Comparison of ENCODE assay signal across 10 mouse cellular contexts in genomic region chr9:45850528-45851155, GRCm38 (mm10). TPM values are rescaled to one million over a fixed set of nuclear protein-coding genes. Genes with fewer than 3 reads are reported as not detected.
DNase-seq lines count a peak whose midpoint lies in the region; ATAC-seq and TF ChIP-seq lines count a peak whose summit lies in the region.
"Had no signal": no experiment of that assay in that cellular context is flagged by ENCODE, and none has a peak within 500 bp of the region (broad histone marks: within the 10 kb centered on the region; RNA-seq: fewer than 3 reads in every experiment).

No protein-coding gene starts in this region.

- H3K27me3 ChIP-seq in liver, adult 2 months (ENCODE audit: control insufficient read depth, insufficient read depth, low read length) = no peaks in the 10 kb centered on the region
- H3K27me3 ChIP-seq in intestine, postnatal 0 days (replicated peaks; ENCODE audit: control insufficient read depth, insufficient read depth, low read length) = no peaks in the 10 kb centered on the region
- no peaks in the 10 kb centered on the region for H3K27me3 ChIP-seq in midbrain, postnatal 0 days (ENCODE audit: insufficient read depth, low read length)

- H3K27ac ChIP-seq in liver, adult 2 months (replicated peaks; ENCODE audit: insufficient read depth, low read depth, low read length) = peak overlapping the region; percentile 85
- H3K27ac ChIP-seq in intestine, postnatal 0 days (ENCODE audit: low read depth, low read length) = peak overlapping the region; percentile 74
- 0 out of 2 replicates have a peak overlapping the region, but pooled peaks have one; percentile 63 for H3K27ac ChIP-seq in midbrain, postnatal 0 days (ENCODE audit: low read depth, low read length)

- H3K36me3 ChIP-seq in liver, adult 2 months (ENCODE audit: control insufficient read depth, insufficient read depth, low read length) = no peaks in the 10 kb centered on the region
- peaks cover 11% of the 10 kb centered on the region; the same call in 1 of the 2 replicates for H3K36me3 ChIP-seq in intestine, postnatal 0 days (ENCODE audit: control insufficient read depth, insufficient read depth)
- peaks cover 10% of the 10 kb centered on the region; the same call in 1 of the 2 replicates for H3K36me3 ChIP-seq in midbrain, postnatal 0 days (ENCODE audit: insufficient read depth, low read length)

- peaks cover 2% of the 10 kb centered on the region; the same call in 1 of the 2 replicates for H3K79me2 ChIP-seq in liver, adult 2 months (ENCODE audit: control insufficient read depth, insufficient read depth, low read length)

- no peaks in the 10 kb centered on the region for H3K9me3 ChIP-seq in intestine, postnatal 0 days (ENCODE audit: control insufficient read depth)
- H3K9me3 ChIP-seq in midbrain, postnatal 0 days (ENCODE audit: low read length) = no peaks in the 10 kb centered on the region

- TF ChIP-seq CTCF in liver, adult 2 months (IDR thresholded peaks at IDR 0.05; ENCODE audit: low read depth, low read length) = no peak
- no peak for TF ChIP-seq CTCF in intestine, postnatal 0 days (IDR thresholded peaks at IDR 0.05; ENCODE audit: low read depth)
- TF ChIP-seq CTCF in midbrain, postnatal 0 days (IDR thresholded peaks at IDR 0.05) = no peak

- H3K9ac ChIP-seq in liver, adult 2 months (ENCODE audit: low read depth, low read length) = peak overlapping the region; percentile 55
- H3K9ac ChIP-seq in intestine, postnatal 0 days (ENCODE audit: low read depth, low read length) = no peak overlapping the region
- H3K9ac ChIP-seq in midbrain, postnatal 0 days (replicated peaks; ENCODE audit: low read length, poor library complexity, severe bottlenecking) = no peak overlapping the region

- H3K4me3 ChIP-seq in liver, adult 2 months (ENCODE audit: insufficient read depth, low read depth, low read length) = no peak overlapping the region
- no peak overlapping the region for H3K4me3 ChIP-seq in intestine, postnatal 0 days (ENCODE audit: low read depth, low read length)
- H3K4me3 ChIP-seq in midbrain, postnatal 0 days (ENCODE audit: low read depth, low read length) = no peak overlapping the region

- no peak for TF ChIP-seq POLR2A in liver, adult 2 months (IDR thresholded peaks at IDR 0.05; ENCODE audit: extremely low read depth, insufficient read depth, low read length)

- peak overlapping the region; percentile 9; the same call in 1 of the 2 replicates for H3K4me2 ChIP-seq in intestine, postnatal 0 days (replicated peaks; ENCODE audit: low read depth)
- no peak overlapping the region for H3K4me2 ChIP-seq in midbrain, postnatal 0 days (ENCODE audit: low read depth, low read length, poor library complexity, severe bottlenecking)

- no peak for ATAC-seq in intestine, postnatal 0 days
- no peak for ATAC-seq in midbrain, postnatal 0 days (ENCODE audit: low FRiP score)

- 22% methylated on average over 8 of the region's 8 CpGs for WGBS in liver, adult 2 months
- 35% methylated on average over 8 of the region's 8 CpGs for WGBS in intestine, postnatal 0 days
- WGBS in midbrain, postnatal 0 days = 71% methylated on average over 8 of the region's 8 CpGs

- H3K4me1 ChIP-seq in liver, adult 2 months (ENCODE audit: control insufficient read depth, insufficient read depth, low read length) = peaks cover 24% of the 10 kb centered on the region
- H3K4me1 ChIP-seq in intestine, postnatal 0 days (replicated peaks; ENCODE audit: control insufficient read depth, insufficient read depth, low read length) = peaks cover 12% of the 10 kb centered on the region; the same call in 1 of the 2 replicates
- peaks cover 2% of the 10 kb centered on the region; the same call in 1 of the 2 replicates for H3K4me1 ChIP-seq in midbrain, postnatal 0 days (ENCODE audit: insufficient read depth, low read length)

- peak; percentile 47 for DNase-seq in adrenal gland, adult 2 months
- DNase-seq in adrenal gland, adult 18-20 months (ENCODE audit: low spot score in 2 of 2) = no peak
- DNase-seq in liver, adult 2 months (ENCODE audit: extremely low read depth, low read depth, low spot score) = peak; percentile 94
- no peak for DNase-seq in liver
- DNase-seq in midbrain, postnatal 0 days (ENCODE audit: low spot score) = no peak
- DNase-seq in T-cell, adult 2 months (ENCODE audit: low spot score) = no peak
- no peak for DNase-seq in right cerebral cortex, postnatal 10 days (ENCODE audit: low spot score in 2 of 2)
- DNase-seq: cerebellum, adult 8-10 months; spleen, adult 18-20 months had no signal

RNA-seq across cellular contexts. Expression of gene Bace1, which starts 12.3 kb away (rescaled TPM):
- total RNA-seq in adrenal gland, adult 2 months (2021) = 10 to 100 TPM; 22.0 to 27.6 TPM
- 22.9 and 28.7 TPM in 2 replicates for polyA plus RNA-seq in adrenal gland, adult 2 months (2012; rRNA removed)
- 10 to 100 TPM; 21.3 to 25.2 TPM for total RNA-seq in adrenal gland, adult 18-20 months (2021)
- 7.6 and 9.9 TPM in 2 replicates for total RNA-seq in liver, adult 2 months (2014; rRNA removed)
- polyA plus RNA-seq in liver, adult 2 months (2012; rRNA removed) = 23.0 and 24.1 TPM in 2 replicates
- polyA plus RNA-seq in intestine, postnatal 0 days (2015; fragmentation: Nextera tagmentation; extraction: Ambion mirVana) = 10.1 and 10.7 TPM in 2 replicates
- 60.7 and 77.3 TPM in 2 replicates for total RNA-seq in midbrain, postnatal 0 days (2014; rRNA removed)
- polyA plus RNA-seq in midbrain, postnatal 0 days (2015; fragmentation: Nextera tagmentation; extraction: Ambion mirVana) = 42.0 and 46.4 TPM in 2 replicates

RNA-seq across cellular contexts. Expression of gene Cep164, which starts 22.2 kb away (rescaled TPM):
- total RNA-seq in adrenal gland, adult 2 months (2021) = 10 to 100 TPM; 15.0 to 18.8 TPM
- polyA plus RNA-seq in adrenal gland, adult 2 months (2012; rRNA removed) = 23.4 and 28.1 TPM in 2 replicates
- 10 to 100 TPM in 1 of 2 experiments, 1 to 10 TPM in 1; 9.6 to 12.0 TPM for total RNA-seq in adrenal gland, adult 18-20 months (2021)
- 4.1 and 5.0 TPM in 2 replicates for total RNA-seq in liver, adult 2 months (2014; rRNA removed)
- polyA plus RNA-seq in liver, adult 2 months (2012; rRNA removed) = 7.1 and 8.3 TPM in 2 replicates
- 12.4 and 15.5 TPM in 2 replicates for polyA plus RNA-seq in intestine, postnatal 0 days (2015; fragmentation: Nextera tagmentation; extraction: Ambion mirVana)
- total RNA-seq in midbrain, postnatal 0 days (2014; rRNA removed) = 17.1 and 21.3 TPM in 2 replicates
- polyA plus RNA-seq in midbrain, postnatal 0 days (2015; fragmentation: Nextera tagmentation; extraction: Ambion mirVana) = 12.2 and 17.7 TPM in 2 replicates

RNA-seq across cellular contexts. Expression of gene Pcsk7, which starts 55.7 kb away (rescaled TPM):
- 10 to 100 TPM; 20.8 to 30.0 TPM for total RNA-seq in adrenal gland, adult 2 months (2021)
- 18.4 and 28.0 TPM in 2 replicates for polyA plus RNA-seq in adrenal gland, adult 2 months (2012; rRNA removed)
- 10 to 100 TPM; 26.2 to 27.0 TPM for total RNA-seq in adrenal gland, adult 18-20 months (2021)
- 26.7 and 29.3 TPM in 2 replicates for total RNA-seq in liver, adult 2 months (2014; rRNA removed)
- 19.0 and 27.7 TPM in 2 replicates for polyA plus RNA-seq in liver, adult 2 months (2012; rRNA removed)
- 16.9 and 17.3 TPM in 2 replicates for polyA plus RNA-seq in intestine, postnatal 0 days (2015; fragmentation: Nextera tagmentation; extraction: Ambion mirVana)
- total RNA-seq in midbrain, postnatal 0 days (2014; rRNA removed) = 23.2 and 46.8 TPM in 2 replicates
- 18.2 and 20.2 TPM in 2 replicates for polyA plus RNA-seq in midbrain, postnatal 0 days (2015; fragmentation: Nextera tagmentation; extraction: Ambion mirVana)

RNA-seq across cellular contexts. Expression of gene Rnf214, which starts 56.1 kb away (rescaled TPM):
- total RNA-seq in adrenal gland, adult 2 months (2021) = 10 to 100 TPM; 37.4 to 48.5 TPM
- polyA plus RNA-seq in adrenal gland, adult 2 months (2012; rRNA removed) = 15.8 and 17.6 TPM in 2 replicates
- total RNA-seq in adrenal gland, adult 18-20 months (2021) = 10 to 100 TPM; 35.6 to 39.4 TPM
- total RNA-seq in liver, adult 2 months (2014; rRNA removed) = 16.3 and 18.5 TPM in 2 replicates
- polyA plus RNA-seq in liver, adult 2 months (2012; rRNA removed) = 11.2 and 12.4 TPM in 2 replicates
- 21.5 and 27.6 TPM in 2 replicates for polyA plus RNA-seq in intestine, postnatal 0 days (2015; fragmentation: Nextera tagmentation; extraction: Ambion mirVana)
- 51.4 and 53.4 TPM in 2 replicates for total RNA-seq in midbrain, postnatal 0 days (2014; rRNA removed)
- 70.5 and 84.6 TPM in 2 replicates for polyA plus RNA-seq in midbrain, postnatal 0 days (2015; fragmentation: Nextera tagmentation; extraction: Ambion mirVana)

Comparison
In these comparisons a context has a peak if more than half of its experiments do, and no peak if none do; other contexts are left out.
1. DNase-seq: peak in adrenal gland, adult 2 months (single experiment) and liver, adult 2 months (single experiment); none in adrenal gland, adult 18-20 months (0 of 2), liver (single experiment), midbrain, postnatal 0 days (single experiment), T-cell, adult 2 months (single experiment) and right cerebral cortex, postnatal 10 days (0 of 2).
2. Peak in every context shown above with its lines, with median percentiles within 50 percentile points of each other: H3K27ac ChIP-seq.